Mouse (Mus musculus): ENCODE data around the gene Tatdn2.

Tatdn2 gene

GRCm38 (mm10) chr6:113714276-113714675 lies 17.4 kb downstream of the Tatdn2 start:
- DNase-seq (ENCODE audit: low spot score), result no peak

GRCm38 (mm10) chr6:113714797-113715196 lies 17.9 kb downstream of the Tatdn2 start:
- DNase-seq (ENCODE audit: low spot score), result no peak

GRCm38 (mm10) chr6:113717541-113717940 lies 20.7 kb downstream of the Tatdn2 start:
- no peak for DNase-seq (ENCODE audit: low spot score)

- no peak for DNase-seq (ENCODE audit: low spot score)
Measured at GRCm38 (mm10) chr6:113719878-113720277, 23.0 kb downstream of the Tatdn2 start, which contains the start of gene Ghrl. Gene Ghrl (minus strand): TSS chr6:113719880.

- DNase-seq (ENCODE audit: low spot score), result no peak
Measured at GRCm38 (mm10) chr6:113721061-113721460, 24.2 kb downstream of the Tatdn2 start.

- no peak for DNase-seq (ENCODE audit: low spot score)
Measured at GRCm38 (mm10) chr6:113728181-113728580, 31.3 kb downstream of the Tatdn2 start.

GRCm38 (mm10) chr6:113731296-113731695 lies 34.4 kb downstream of the Tatdn2 start:
- no peak for DNase-seq (ENCODE audit: low spot score)

GRCm38 (mm10) chr6:113737318-113738046 lies 40.6 kb downstream of the Tatdn2 start:
- DNase-seq (ENCODE audit: low spot score), result no peak

GRCm38 (mm10) chr6:113740236-113741217 lies 43.7 kb downstream of the Tatdn2 start, which contains the start of gene Sec13:
Gene Sec13 (minus strand): TSS chr6:113740743.
- peak; percentile 62 for DNase-seq (ENCODE audit: low spot score)

GRCm38 (mm10) chr6:113741425-113741824 lies 44.6 kb downstream of the Tatdn2 start:
- no peak for DNase-seq (ENCODE audit: low spot score)

- DNase-seq (ENCODE audit: low spot score), result no peak
Measured at GRCm38 (mm10) chr6:113742321-113742720, 45.5 kb downstream of the Tatdn2 start.

GRCm38 (mm10) chr6:113743111-113743510 lies 46.3 kb downstream of the Tatdn2 start:
- no peak for DNase-seq (ENCODE audit: low spot score)

- no peak for DNase-seq (ENCODE audit: low spot score)
Measured at GRCm38 (mm10) chr6:113745117-113745516, 48.3 kb downstream of the Tatdn2 start.

- DNase-seq (ENCODE audit: low spot score), result no peak
Measured at GRCm38 (mm10) chr6:113747284-113747683, 50.4 kb downstream of the Tatdn2 start.

GRCm38 (mm10) chr6:113748351-113748750 lies 51.5 kb downstream of the Tatdn2 start:
- DNase-seq (ENCODE audit: low spot score), result no peak

- no peak for DNase-seq (ENCODE audit: low spot score)
Measured at GRCm38 (mm10) chr6:113749119-113749685, 52.4 kb downstream of the Tatdn2 start.
